Comparison of ENCODE assay signal across 17 mouse cellular contexts in the genomic region with DNA sequence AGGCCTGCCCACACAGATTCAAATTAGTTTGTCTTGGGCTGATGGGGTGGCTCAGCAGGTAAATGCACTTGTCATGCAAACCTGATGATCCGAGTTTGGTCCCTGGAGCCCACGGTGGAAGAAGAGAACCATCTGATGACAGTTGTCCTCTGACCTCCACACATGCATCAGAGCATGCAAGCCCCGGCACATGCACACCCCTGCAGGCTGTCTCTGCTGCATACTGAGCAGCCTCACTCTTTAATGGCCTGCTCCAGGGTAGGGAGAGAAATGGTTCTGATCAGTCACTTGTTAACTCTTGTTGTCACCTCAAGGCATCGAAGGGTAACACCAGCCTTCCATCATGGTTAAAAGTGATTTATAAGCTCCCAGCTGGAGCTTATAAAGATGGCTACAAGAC.
"Had no signal": no experiment of that assay in that cellular context is flagged by ENCODE, and none has a peak within 500 bp of the region (broad histone marks: within the 10 kb centered on the region; RNA-seq: fewer than 3 reads in every experiment).

No protein-coding gene starts in this region.

- H3K36me3 ChIP-seq: midbrain, embryonic 10.5 days; midbrain, embryonic 12.5 days; neural tube, embryonic 12.5 days had no signal

- H3K9me3 ChIP-seq: midbrain, embryonic 10.5 days; midbrain, embryonic 12.5 days; neural tube, embryonic 12.5 days had no signal

- H3K4me2 ChIP-seq: lung, embryonic 14.5 days; midbrain, embryonic 12.5 days; neural tube, embryonic 12.5 days had no signal

- H3K27me3 ChIP-seq: midbrain, embryonic 12.5 days; neural tube, embryonic 12.5 days had no signal

- H3K9ac ChIP-seq: liver, embryonic 14.5 days; lung, embryonic 14.5 days; midbrain, embryonic 12.5 days; neural tube, embryonic 12.5 days had no signal

- DNase-seq: lung, adult 18-20 months; lung, embryonic 14.5 days; lung, postnatal 10 days; lung, postnatal 4 days; midbrain, embryonic 14.5 days; right cerebral cortex, adult 18-20 months; right cerebral cortex, postnatal 25 days; right cerebral cortex, postnatal 4 days; spleen, adult 18-20 months; thymus, adult 18-20 months; thymus, postnatal 14 days; thymus, postnatal 36 days had no signal

- H3K27ac ChIP-seq: liver, embryonic 14.5 days; midbrain, embryonic 10.5 days; midbrain, embryonic 12.5 days; neural tube, embryonic 12.5 days had no signal

- H3K4me3 ChIP-seq: midbrain, embryonic 10.5 days; midbrain, embryonic 12.5 days; myocyte; neural tube, embryonic 12.5 days had no signal
